Mouse (Mus musculus): ENCODE data around the gene Zgrf1. TPM values are rescaled to one million over a fixed set of nuclear protein-coding genes. Genes with fewer than 3 reads are reported as not detected.

Zgrf1 gene
- total RNA-seq, 1 experiment from 2014 or later, result 4.3 TPM

- ATAC-seq (replicated peaks; ENCODE audit: insufficient number of reproducible peaks, low FRiP score, low TSS enrichment, poor library complexity, severe bottlenecking), result no peak
These were observed 80.1 kb downstream of the Zgrf1 start, which contains the start of gene Neurog2 for GRCm38 (mm10) chr3:127633080-127634032. Neurog2 (plus strand) TSS chr3:127633135.

GRCm38 (mm10) chr3:127634101-127634983, 81.1 kb downstream of the Zgrf1 start:
- peak; percentile 59 for ATAC-seq (replicated peaks; ENCODE audit: insufficient number of reproducible peaks, low FRiP score, low TSS enrichment, poor library complexity, severe bottlenecking)

DNA sequence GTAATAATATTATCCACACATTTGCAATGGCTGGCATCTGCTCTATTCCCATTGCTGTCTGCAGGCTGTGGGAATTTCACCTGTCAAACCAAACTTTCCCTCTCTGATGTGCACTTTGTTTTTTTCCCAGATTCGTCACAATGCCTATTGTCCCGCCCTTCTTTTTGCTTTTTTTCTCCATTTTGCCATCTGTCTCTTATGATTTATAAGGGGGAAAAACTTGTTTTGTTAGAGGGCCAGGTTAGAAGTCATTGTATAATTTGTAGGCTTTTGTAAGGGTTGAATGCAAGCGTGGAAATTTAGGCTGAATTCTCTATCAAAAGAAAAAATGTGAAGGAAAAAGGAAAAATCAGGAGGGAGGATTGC, 81.7 kb downstream of the Zgrf1 start:
- ATAC-seq (replicated peaks; ENCODE audit: insufficient number of reproducible peaks, low FRiP score, low TSS enrichment, poor library complexity, severe bottlenecking), result no peak

DNA sequence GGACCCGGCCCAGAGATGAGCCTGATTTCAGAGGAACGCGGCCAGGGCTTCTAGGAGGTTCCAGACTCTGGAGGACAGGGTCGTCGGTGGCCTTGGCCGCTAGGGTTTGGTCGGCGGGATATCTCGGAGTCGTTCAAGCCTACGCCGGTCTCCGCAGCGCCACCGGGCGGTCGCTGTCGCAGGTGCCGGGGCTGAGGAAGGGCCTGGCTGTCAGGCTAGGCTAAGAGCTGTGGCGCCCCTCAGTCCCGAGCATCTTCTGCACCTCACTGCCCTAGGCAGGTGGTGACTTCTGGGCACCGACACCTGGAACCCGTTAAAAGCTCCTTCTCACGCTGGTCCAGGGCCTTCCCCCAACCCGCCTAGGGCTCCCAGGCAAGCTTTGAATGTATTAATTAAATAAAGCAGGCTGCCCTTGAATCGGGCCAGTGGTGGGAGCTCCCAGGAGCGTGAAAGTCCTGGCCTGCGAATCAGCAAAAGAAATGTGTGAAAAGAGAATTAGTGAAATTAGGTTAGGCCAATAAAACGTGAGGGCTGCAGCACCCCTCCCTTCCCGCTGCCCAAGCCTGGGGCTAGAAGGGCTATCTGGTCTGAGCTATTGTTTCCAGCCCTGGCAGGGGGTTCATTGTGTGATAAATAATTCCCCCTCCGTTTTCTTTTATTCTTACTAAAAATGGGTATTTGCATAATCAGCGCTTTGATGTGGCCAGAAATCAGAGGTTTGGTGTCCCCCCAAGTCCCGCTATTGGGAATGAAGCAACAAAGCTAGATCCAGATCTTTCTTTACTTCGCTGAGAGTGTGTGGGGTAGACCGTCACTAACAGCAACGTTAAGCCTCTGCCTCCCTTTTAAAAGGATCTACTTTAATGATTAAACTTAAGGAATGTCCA, 86.8 kb downstream of the Zgrf1 start:
- 0 out of 2 replicates have a peak, but pooled peaks have one; percentile 35 for ATAC-seq (replicated peaks; ENCODE audit: insufficient number of reproducible peaks, low FRiP score, low TSS enrichment, poor library complexity, severe bottlenecking)

GRCm38 (mm10) chr3:127640762-127641700, 87.7 kb downstream of the Zgrf1 start:
- ATAC-seq (replicated peaks; ENCODE audit: insufficient number of reproducible peaks, low FRiP score, low TSS enrichment, poor library complexity, severe bottlenecking), result no peak

GRCm38 (mm10) chr3:127642211-127642610, 88.9 kb downstream of the Zgrf1 start:
- no peak for ATAC-seq (replicated peaks; ENCODE audit: insufficient number of reproducible peaks, low FRiP score, low TSS enrichment, poor library complexity, severe bottlenecking)

GRCm38 (mm10) chr3:127646156-127646825, 93.0 kb downstream of the Zgrf1 start:
- no peak for ATAC-seq (replicated peaks; ENCODE audit: insufficient number of reproducible peaks, low FRiP score, low TSS enrichment, poor library complexity, severe bottlenecking)

- ATAC-seq (replicated peaks; ENCODE audit: insufficient number of reproducible peaks, low FRiP score, low TSS enrichment, poor library complexity, severe bottlenecking), result no peak
These were observed 98.7 kb downstream of the Zgrf1 start for GRCm38 (mm10) chr3:127651742-127652653.

- ATAC-seq (replicated peaks; ENCODE audit: insufficient number of reproducible peaks, low FRiP score, low TSS enrichment, poor library complexity, severe bottlenecking), result no peak
These were observed 107.4 kb downstream of the Zgrf1 start for GRCm38 (mm10) chr3:127660712-127661111.

- ATAC-seq (replicated peaks; ENCODE audit: insufficient number of reproducible peaks, low FRiP score, low TSS enrichment, poor library complexity, severe bottlenecking), result no peak
These were observed 108.6 kb downstream of the Zgrf1 start for GRCm38 (mm10) chr3:127661646-127662531.

Other genes with a start within 250 kb of the Zgrf1 start
- gene Ank2, start 54.1 kb upstream of the Zgrf1 start, total RNA-seq (2017), result not detected in 3 replicates
- 73.5 to 95.3 TPM (median 73.8 TPM) in 3 replicates for gene Larp7, start 140 bp upstream of the Zgrf1 start, total RNA-seq (2017)
- 0.29 TPM in 1 of 3 replicates, not detected in the others for gene Neurog2, start 79.6 kb downstream of the Zgrf1 start, total RNA-seq (2017)
- 26.1 to 44.3 TPM (median 26.9 TPM) in 3 replicates for gene Alpk1, start 227.0 kb downstream of the Zgrf1 start, total RNA-seq (2017)
- gene Tifa, start 236.3 kb downstream of the Zgrf1 start, total RNA-seq (2017), result 45.9 to 101 TPM (median 98.0 TPM) in 3 replicates